Mouse (Mus musculus) bone marrow macrophage, adult 2 months (primary cell): ENCODE measurements around the gene Slc6a6. TPM values are rescaled to one million over a fixed set of nuclear protein-coding genes. Genes with fewer than 3 reads are reported as not detected.
A peak's percentile ranks its signal among the peaks of the same experiment; 100 is the strongest.

ENCODE experiments used
- H3K27ac ChIP-seq: 2 replicates; pipeline ENCODE4 v1.5.1; 2012; ENCODE audit warnings: low read depth, low read length; ENCODE audit not compliant: insufficient read depth
- H3K4me1 ChIP-seq: 2 replicates; pipeline ENCODE4 v1.6.1; 2012; ENCODE audit warnings: low read length; ENCODE audit not compliant: control insufficient read depth, insufficient read depth
- H3K4me3 ChIP-seq: 2 replicates; pipeline ENCODE4 v1.5.1; 2012; ENCODE audit warnings: mild to moderate bottlenecking, low read length, moderate library complexity; ENCODE audit not compliant: insufficient read depth
- CTCF ChIP-seq: IDR thresholded peaks from 2 replicates; pipeline ENCODE4 v1.5.1; 2012; ENCODE audit warnings: low read depth, mild to moderate bottlenecking, low read length, moderate library complexity
- POLR2A ChIP-seq: IDR thresholded peaks from 2 replicates; pipeline ENCODE4 v1.6.1; 2012; ENCODE audit warnings: mild to moderate bottlenecking, low read depth, low read length, borderline replicate concordance
- polyA plus RNA-seq: library from polyadenylated mRNA; stranded (reverse); fragments of >200 nt; gene quantifications from 2 replicates; pipeline ENCODE4 v1.2.4, GENCODE M21; 2012; ENCODE audit not compliant: missing spikeins, insufficient read depth, insufficient read length

Gene Slc6a6
- polyA plus RNA-seq, 1 experiment = 575 TPM

DNA sequence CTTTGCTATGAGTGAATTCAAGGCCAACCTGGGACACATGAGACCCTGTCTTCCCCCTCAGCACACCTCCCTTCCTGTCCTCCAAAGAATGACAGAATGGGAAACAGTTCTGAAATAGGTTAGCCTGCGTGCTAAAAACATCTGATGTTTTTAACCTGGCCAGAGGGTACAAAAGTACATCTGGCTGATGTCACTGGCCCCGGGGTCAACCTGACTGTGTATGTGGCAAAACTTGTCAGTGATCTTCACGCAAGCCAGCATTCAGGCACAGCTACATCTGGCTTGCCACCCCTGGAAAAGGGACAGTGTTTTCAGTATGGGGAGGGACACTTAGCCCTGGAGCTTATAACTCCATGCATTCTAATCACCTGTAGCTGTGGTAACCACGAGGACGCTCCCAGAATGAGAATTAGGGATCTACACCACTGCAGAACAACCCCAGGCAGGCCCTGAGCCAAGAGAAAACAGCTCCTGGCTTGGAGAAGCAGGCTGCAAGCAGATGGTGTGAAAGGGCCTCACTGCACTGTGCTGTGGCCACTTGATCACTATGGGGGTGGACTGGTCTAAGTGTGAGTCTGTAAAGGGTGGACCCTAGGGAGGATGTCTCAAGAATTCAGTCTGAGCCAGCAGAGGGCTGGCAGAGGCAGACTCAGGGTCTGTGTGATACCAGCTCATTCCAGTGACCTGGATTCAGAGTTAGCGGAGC is 35.3 kb downstream of the Slc6a6 start:
- H3K27ac ChIP-seq = peak overlapping the region; percentile 21

GRCm38 (mm10) chr6:91719865-91720533 is 36.1 kb downstream of the Slc6a6 start:
- Histone ChIP-seq H3K4me1 (peaks cover 42% of the 10 kb centered on the region), H3K4me3 (no peak overlapping the region), H3K27ac (peak overlapping the region; percentile 21)
- TF ChIP-seq POLR2A (no peak), CTCF (no peak)

More for the DNA sequence above, 35.3 kb downstream of the Slc6a6 start:
- TF ChIP-seq CTCF (no peak), POLR2A (no peak)
- no peak overlapping the region for H3K4me3 ChIP-seq
- H3K4me1 ChIP-seq = peaks cover 50% of the 10 kb centered on the region

DNA sequence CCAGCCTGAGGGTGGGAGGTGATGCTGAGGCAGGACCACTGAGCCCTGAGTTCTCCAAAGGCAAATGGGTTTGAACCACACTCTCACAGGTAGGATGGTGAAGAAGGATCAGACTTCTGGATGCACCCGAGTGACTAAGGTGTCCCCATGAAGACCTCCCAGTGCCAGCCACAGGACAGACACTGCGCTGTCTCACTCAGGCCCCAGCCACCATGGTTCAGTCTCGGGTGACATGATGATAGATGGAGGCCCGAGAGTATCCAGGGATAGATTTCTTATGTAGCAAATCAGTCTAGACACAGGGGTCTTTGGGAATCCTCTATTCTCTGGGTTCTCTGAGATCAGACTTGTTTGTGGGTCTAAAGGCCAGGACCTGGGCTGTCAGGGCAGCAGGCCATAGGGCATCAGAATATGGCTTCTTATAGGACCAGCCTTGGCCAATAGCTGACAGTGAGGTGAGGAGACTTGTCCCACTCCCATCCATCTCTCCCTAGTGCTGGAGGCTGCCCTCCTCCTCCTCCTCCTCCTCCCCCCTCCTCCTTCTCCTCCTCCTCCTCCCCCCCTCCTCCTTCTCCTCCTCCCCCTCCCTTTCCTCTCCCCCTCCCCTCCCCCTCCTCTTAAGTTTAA is 36.8 kb downstream of the Slc6a6 start:
- Histone ChIP-seq H3K27ac (no peak overlapping the region), H3K4me1 (peaks cover 36% of the 10 kb centered on the region), H3K4me3 (no peak overlapping the region)
- TF ChIP-seq POLR2A (no peak), CTCF (no peak)

GRCm38 (mm10) chr6:91721215-91721701 is 37.4 kb downstream of the Slc6a6 start:
- TF ChIP-seq CTCF = no peak
- TF ChIP-seq POLR2A = no peak
- Histone ChIP-seq H3K4me1 (peaks cover 38% of the 10 kb centered on the region), H3K27ac (no peak overlapping the region), H3K4me3 (no peak overlapping the region)

- TF ChIP-seq POLR2A = no peak
- no peak for TF ChIP-seq CTCF
Measured at GRCm38 (mm10) chr6:91727361-91727760, 43.5 kb downstream of the Slc6a6 start.

DNA sequence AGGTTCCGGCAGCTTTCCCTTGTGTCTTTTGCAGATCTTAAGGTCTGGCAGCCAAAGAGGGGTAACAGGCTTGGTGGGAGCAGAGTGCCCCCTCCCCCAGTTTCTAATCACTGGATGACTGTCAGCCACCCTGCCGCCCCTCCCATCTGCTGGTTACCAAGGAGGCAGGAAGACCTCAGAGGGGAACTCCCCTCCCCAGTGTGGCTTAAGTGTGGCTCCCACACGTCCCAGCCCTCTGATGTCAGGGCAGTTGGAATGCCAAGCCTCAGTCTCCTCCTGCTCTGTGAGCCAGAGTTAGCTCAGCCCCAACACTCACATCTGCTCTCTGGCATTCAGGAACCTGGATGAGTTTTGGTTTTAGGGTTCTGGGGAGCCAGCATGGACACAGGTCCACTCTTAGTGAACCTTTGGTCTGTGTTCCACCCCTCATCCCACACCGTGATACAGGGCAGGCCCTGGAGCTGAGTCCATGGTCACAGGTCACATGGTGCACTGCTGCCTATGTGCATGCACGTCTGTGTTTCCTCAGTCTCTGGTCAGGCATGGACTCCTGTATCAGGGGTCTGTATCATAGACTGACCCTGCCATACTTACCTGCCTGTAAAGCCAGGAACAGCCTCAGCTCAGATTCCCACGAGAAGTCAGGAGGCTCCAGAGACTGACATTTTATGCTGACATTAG is 45.2 kb downstream of the Slc6a6 start:
- TF ChIP-seq CTCF (no peak), POLR2A (no peak)
- no peak overlapping the region for H3K4me3 ChIP-seq
- H3K4me1 ChIP-seq = peaks cover 9% of the 10 kb centered on the region
- no peak overlapping the region for H3K27ac ChIP-seq

More at GRCm38 (mm10) chr6:91727361-91727760, 43.5 kb downstream of the Slc6a6 start:
- no peak overlapping the region for H3K4me3 ChIP-seq
- H3K4me1 ChIP-seq = peaks cover 9% of the 10 kb centered on the region
- H3K27ac ChIP-seq = no peak overlapping the region

DNA sequence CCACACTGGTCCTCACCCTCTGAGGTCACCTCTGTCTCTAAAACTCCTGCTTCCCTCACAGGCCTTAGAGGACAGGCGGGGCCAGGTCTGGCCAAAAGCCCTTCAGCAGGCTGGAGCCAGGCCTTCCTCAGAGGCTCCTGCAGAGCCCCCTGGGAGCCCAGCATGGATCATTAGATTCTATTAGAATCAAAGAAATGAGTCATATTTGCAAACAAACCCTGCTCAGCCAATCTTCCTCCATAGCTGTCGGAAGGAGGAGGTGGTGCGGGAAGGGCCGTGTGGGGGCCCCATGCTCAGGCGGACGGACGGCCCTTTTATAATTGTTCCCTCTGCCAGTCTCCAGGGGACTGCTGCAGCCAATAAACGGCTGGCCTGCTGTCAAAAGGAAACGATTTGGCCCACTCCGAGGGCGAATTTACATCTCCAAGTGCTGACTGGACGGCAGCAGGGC is 45.8 kb downstream of the Slc6a6 start:
- H3K27ac ChIP-seq = no peak overlapping the region

DNA sequence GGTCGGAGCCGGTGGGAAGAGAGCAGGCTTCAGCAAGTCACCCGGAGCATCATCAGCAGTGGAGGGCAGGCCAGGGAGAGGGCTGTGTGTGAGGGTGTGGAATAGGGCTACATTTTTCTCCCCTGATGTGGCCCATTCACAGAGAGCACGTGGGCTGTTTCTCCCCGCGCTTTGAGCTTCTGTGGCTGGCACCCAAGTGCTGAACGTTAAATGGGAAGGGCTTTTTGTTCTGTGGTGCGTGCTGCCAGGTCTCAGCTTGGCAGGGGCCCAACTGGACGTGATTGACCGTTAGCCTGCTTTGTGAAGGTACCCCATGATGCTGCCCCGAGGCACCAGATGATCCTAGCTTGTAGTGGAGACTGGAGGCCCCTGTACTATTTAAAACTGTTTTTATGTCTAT is 48.3 kb downstream of the Slc6a6 start:
- H3K4me3 ChIP-seq = no peak overlapping the region
- no peak overlapping the region for H3K27ac ChIP-seq
- H3K4me1 ChIP-seq = no peaks in the 10 kb centered on the region
- TF ChIP-seq CTCF (no peak), POLR2A (no peak)

More for the DNA sequence above, 45.8 kb downstream of the Slc6a6 start:
- no peak overlapping the region for H3K4me3 ChIP-seq
- H3K4me1 ChIP-seq = peaks cover 9% of the 10 kb centered on the region
- TF ChIP-seq CTCF (no peak), POLR2A (no peak)

GRCm38 (mm10) chr6:91736471-91736870 is 52.6 kb downstream of the Slc6a6 start:
- no peak overlapping the region for H3K27ac ChIP-seq
- H3K4me3 ChIP-seq = no peak overlapping the region
- TF ChIP-seq POLR2A (no peak), CTCF (no peak)
- peaks cover 18% of the 10 kb centered on the region for H3K4me1 ChIP-seq

DNA sequence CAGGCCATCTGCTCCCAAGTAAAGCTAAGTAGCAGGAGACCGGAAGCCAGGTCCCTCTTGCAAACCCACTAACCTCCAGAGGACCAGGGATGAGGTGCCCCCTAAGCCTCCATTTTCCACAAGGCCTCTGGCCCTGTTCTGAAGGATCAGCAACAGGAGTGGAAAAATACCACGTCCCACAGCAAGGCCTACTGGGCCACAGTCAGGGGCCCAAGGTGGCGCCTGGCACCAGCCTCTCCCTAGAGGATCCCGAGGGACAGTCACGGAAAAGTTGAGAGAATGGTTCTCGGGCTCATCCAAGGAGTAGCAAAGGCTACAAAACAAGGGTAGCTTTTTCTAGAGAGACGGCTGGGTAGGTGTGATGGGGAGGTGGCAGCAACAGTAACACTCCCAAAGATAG is 53.6 kb downstream of the Slc6a6 start:
- Histone ChIP-seq H3K4me1 (peaks cover 18% of the 10 kb centered on the region), H3K4me3 (no peak overlapping the region), H3K27ac (no peak overlapping the region)
- TF ChIP-seq CTCF (no peak), POLR2A (no peak)
